Mouse (Mus musculus): ENCODE measurements around the gene Morc4. TPM values are rescaled to one million over a fixed set of nuclear protein-coding genes. Genes with fewer than 3 reads are reported as not detected.

Morc4 gene
- total and polyA plus RNA-seq, 3 experiments = not detected

GRCm38 (mm10) chrX:139785764-139786163, 85.7 kb downstream of the Morc4 start:
- no peak for DNase-seq (ENCODE audit: extremely low read depth)
- dilution Hi-C loops (cut with MboI; ENCODE audit: extremely low pct_ligation_motif_present, extremely low pct_unique_long_range_greater_than_20kb, low sequenced_read_pairs) (no loop called here), in situ Hi-C loops (cut with MboI; ENCODE audit: low pct_ligation_motif_present, low pct_unique_long_range_greater_than_20kb, low sequenced_read_pairs) (no loop called here)
- TF ChIP-seq POLR2AphosphoS2 (IDR thresholded peaks at IDR 0.05; ENCODE audit: low read depth, low read length) = no peak
- TF ChIP-seq TCF12 (IDR thresholded peaks at IDR 0.05; ENCODE audit: low read depth, low read length) = no peak
- TF ChIP-seq POLR2A (IDR thresholded peaks at IDR 0.05; ENCODE audit: low read depth, low read length) = no peak
- TF ChIP-seq MEF2A (IDR thresholded peaks at IDR 0.05; ENCODE audit: borderline replicate concordance, low read depth, low read length) = no peak
- TF ChIP-seq HCFC1 (IDR thresholded peaks at IDR 0.05; ENCODE audit: low read depth, low read length) = no peak
- TF ChIP-seq CHD1 (IDR thresholded peaks at IDR 0.05; ENCODE audit: low read depth, low read length) = no peak
- no peak for TF ChIP-seq USF2 (conservative IDR thresholded peaks at IDR 0.05; ENCODE audit: low read depth, low read length)
- TF ChIP-seq BHLHE40 (IDR thresholded peaks at IDR 0.05; ENCODE audit: low read depth, low read length) = no peak
- TF ChIP-seq KAT2A (IDR thresholded peaks at IDR 0.05; ENCODE audit: insufficient replicate concordance, low read length) = no peak
- no peak for TF ChIP-seq CTCF (conservative IDR thresholded peaks at IDR 0.05 in 1 of 2, IDR thresholded peaks at IDR 0.05 in 1 of 2; ENCODE audit: low read depth in 2 of 2, low read length in 2 of 2)
- no peak for TF ChIP-seq E2F4 (IDR thresholded peaks at IDR 0.05; ENCODE audit: insufficient replicate concordance, low read depth, low read length)
- TF ChIP-seq IRF4 (IDR thresholded peaks at IDR 0.05; ENCODE audit: low read depth, low read length) = no peak
- TF ChIP-seq RCOR1 (conservative IDR thresholded peaks at IDR 0.05; ENCODE audit: low read depth, low read length) = no peak
- TF ChIP-seq ZC3H11A (IDR thresholded peaks at IDR 0.05; ENCODE audit: low read depth, low read length) = no peak
- TF ChIP-seq MYC (IDR thresholded peaks at IDR 0.05; ENCODE audit: low read depth, low read length) = no peak
- TF ChIP-seq RAD21 (IDR thresholded peaks at IDR 0.05; ENCODE audit: low read depth, low read length) = no peak
- Histone ChIP-seq H3K4me3 (replicated peaks in 1 of 3; ENCODE audit: low read depth in 2 of 3, low read length in 2 of 3, poor library complexity in 1 of 3) (no peak overlapping the region), H3K27ac (ENCODE audit: insufficient read depth, low read depth) (no peak overlapping the region), H3K4me1 (ENCODE audit: control insufficient read depth in 1 of 2, insufficient read depth in 2 of 2) (no peaks in the 10 kb centered on the region), H3K9ac (ENCODE audit: insufficient read depth, low read depth) (no peak overlapping the region), H3K36me3 (replicated peaks in 1 of 2; ENCODE audit: control insufficient read depth in 1 of 2, insufficient read depth in 1 of 2, low read length in 1 of 2) (no peaks in the 10 kb centered on the region), H3K79me2 (replicated peaks; ENCODE audit: control insufficient read depth, extremely low read depth, insufficient read depth, poor library complexity, severe bottlenecking) (no peaks in the 10 kb centered on the region), H3K27me3 (replicated peaks) (no peaks in the 10 kb centered on the region), H3K9me3 (replicated peaks; ENCODE audit: low read length) (no peaks in the 10 kb centered on the region), H3K4me2 (ENCODE audit: insufficient read depth, low read depth, poor library complexity, severe bottlenecking) (no peak overlapping the region)

- Histone ChIP-seq H3K36me3 (replicated peaks in 1 of 2; ENCODE audit: control insufficient read depth in 1 of 2, insufficient read depth in 1 of 2, low read length in 1 of 2) (no peaks in the 10 kb centered on the region), H3K4me3 (replicated peaks in 1 of 3; ENCODE audit: low read depth in 2 of 3, low read length in 2 of 3, poor library complexity in 1 of 3) (no peak overlapping the region), H3K4me1 (ENCODE audit: control insufficient read depth in 1 of 2, insufficient read depth in 2 of 2) (no peaks in the 10 kb centered on the region), H3K4me2 (ENCODE audit: insufficient read depth, low read depth, poor library complexity, severe bottlenecking) (no peak overlapping the region), H3K79me2 (replicated peaks; ENCODE audit: control insufficient read depth, extremely low read depth, insufficient read depth, poor library complexity, severe bottlenecking) (no peaks in the 10 kb centered on the region), H3K9me3 (replicated peaks; ENCODE audit: low read length) (no peaks in the 10 kb centered on the region), H3K9ac (ENCODE audit: insufficient read depth, low read depth) (no peak overlapping the region), H3K27me3 (replicated peaks) (no peaks in the 10 kb centered on the region), H3K27ac (ENCODE audit: insufficient read depth, low read depth) (no peak overlapping the region)
- no peak for DNase-seq (ENCODE audit: extremely low read depth)
- dilution Hi-C loops (cut with MboI; ENCODE audit: extremely low pct_ligation_motif_present, extremely low pct_unique_long_range_greater_than_20kb, low sequenced_read_pairs) = no loop called here
- TF ChIP-seq JUN (IDR thresholded peaks at IDR 0.05; ENCODE audit: insufficient read depth, low read depth, low read length) = no peak
- TF ChIP-seq NRF1 (IDR thresholded peaks at IDR 0.05; ENCODE audit: low read depth, low read length) = no peak
- no peak for TF ChIP-seq MAZ (IDR thresholded peaks at IDR 0.05; ENCODE audit: low read depth, low read length)
- no peak for TF ChIP-seq ZNF384 (IDR thresholded peaks at IDR 0.05; ENCODE audit: low read depth, low read length)
- no peak for TF ChIP-seq E2F4 (IDR thresholded peaks at IDR 0.05; ENCODE audit: insufficient replicate concordance, low read depth, low read length)
- no peak for TF ChIP-seq ETS1 (conservative IDR thresholded peaks at IDR 0.05; ENCODE audit: low read depth, low read length)
- TF ChIP-seq JUND (conservative IDR thresholded peaks at IDR 0.05; ENCODE audit: low read depth, low read length) = no peak
- no peak for TF ChIP-seq EP300 (IDR thresholded peaks at IDR 0.05; ENCODE audit: low read length)
- TF ChIP-seq USF2 (conservative IDR thresholded peaks at IDR 0.05; ENCODE audit: low read depth, low read length) = no peak
- TF ChIP-seq MEF2A (IDR thresholded peaks at IDR 0.05; ENCODE audit: borderline replicate concordance, low read depth, low read length) = no peak
- TF ChIP-seq USF1 (IDR thresholded peaks at IDR 0.05; ENCODE audit: low read depth, low read length) = no peak
- TF ChIP-seq CTCF (conservative IDR thresholded peaks at IDR 0.05 in 1 of 2, IDR thresholded peaks at IDR 0.05 in 1 of 2; ENCODE audit: low read depth in 2 of 2, low read length in 2 of 2) = no peak
- TF ChIP-seq SMC3 (IDR thresholded peaks at IDR 0.05; ENCODE audit: low read depth, low read length) = no peak
- TF ChIP-seq PAX5 (IDR thresholded peaks at IDR 0.05; ENCODE audit: low read length) = no peak
- in situ Hi-C loops (cut with MboI; ENCODE audit: low pct_ligation_motif_present, low pct_unique_long_range_greater_than_20kb, low sequenced_read_pairs) = no loop called here
Observed at GRCm38 (mm10) chrX:139783045-139783422, 88.4 kb downstream of the Morc4 start.
